Mouse (Mus musculus): ENCODE results near the gene Sdhaf2. TPM values are rescaled to one million over a fixed set of nuclear protein-coding genes. Genes with fewer than 3 reads are reported as not detected.
"Not testable (repeated sequence)": the region's sequence is repeated elsewhere in the genome, so short reads cannot be mapped to it uniquely, and the experiment has no call there.

The Sdhaf2 gene
- polyA plus RNA-seq, 1 experiment = 42.2 TPM

- no peak for TF ChIP-seq POLR2A (IDR thresholded peaks at IDR 0.05; ENCODE audit: control insufficient read depth, extremely low read depth, insufficient read depth, low read length, poor library complexity)
- TF ChIP-seq CTCF (IDR thresholded peaks at IDR 0.05; ENCODE audit: borderline replicate concordance, control insufficient read depth, extremely low read depth, insufficient read depth, low read length, poor library complexity) = no peak
- 70% methylated on average over 5 of the region's 5 CpGs for WGBS
- Histone ChIP-seq H3K4me1 (replicated peaks; ENCODE audit: control insufficient read depth, insufficient read depth, low read length) (peaks cover 6% of the 10 kb centered on the region), H3K36me3 (ENCODE audit: control insufficient read depth, insufficient read depth, low read length) (no peaks in the 10 kb centered on the region), H3K4me3 (ENCODE audit: control insufficient read depth, insufficient read depth, low read length) (no peak overlapping the region), H3K27ac (ENCODE audit: control insufficient read depth, insufficient read depth, low read length) (no peak overlapping the region), H3K27me3 (ENCODE audit: control insufficient read depth, insufficient read depth, low read length) (no peaks in the 10 kb centered on the region)
- no peak for DNase-seq
These were observed 34.2 kb upstream of the Sdhaf2 start for GRCm38 (mm10) chr19:10560108-10560507.

- 82% methylated on average over 4 of the region's 4 CpGs for WGBS
- H3K4me1 ChIP-seq (replicated peaks; ENCODE audit: control insufficient read depth, insufficient read depth, low read length); H3K4me3 ChIP-seq (ENCODE audit: control insufficient read depth, insufficient read depth, low read length); H3K36me3 ChIP-seq (ENCODE audit: control insufficient read depth, insufficient read depth, low read length); H3K27me3 ChIP-seq (ENCODE audit: control insufficient read depth, insufficient read depth, low read length); DNase-seq; H3K27ac ChIP-seq (ENCODE audit: control insufficient read depth, insufficient read depth, low read length): not testable (repeated sequence)
These were observed 32.0 kb upstream of the Sdhaf2 start for GRCm38 (mm10) chr19:10557837-10558375.

GRCm38 (mm10) chr19:10557430-10557829 is 31.5 kb upstream of the Sdhaf2 start:
- no peak for TF ChIP-seq CTCF (IDR thresholded peaks at IDR 0.05; ENCODE audit: borderline replicate concordance, control insufficient read depth, extremely low read depth, insufficient read depth, low read length, poor library complexity)
- no peak for TF ChIP-seq POLR2A (IDR thresholded peaks at IDR 0.05; ENCODE audit: control insufficient read depth, extremely low read depth, insufficient read depth, low read length, poor library complexity)
- H3K4me3 ChIP-seq (ENCODE audit: control insufficient read depth, insufficient read depth, low read length) = no peak overlapping the region
- peaks cover 6% of the 10 kb centered on the region for H3K4me1 ChIP-seq (replicated peaks; ENCODE audit: control insufficient read depth, insufficient read depth, low read length)
- H3K27ac ChIP-seq (ENCODE audit: control insufficient read depth, insufficient read depth, low read length) = no peak overlapping the region
- no peaks in the 10 kb centered on the region for H3K36me3 ChIP-seq (ENCODE audit: control insufficient read depth, insufficient read depth, low read length)
- DNase-seq = no peak
- no peaks in the 10 kb centered on the region for H3K27me3 ChIP-seq (ENCODE audit: control insufficient read depth, insufficient read depth, low read length)
- WGBS = 94% methylated on average over 2 of the region's 2 CpGs

GRCm38 (mm10) chr19:10557001-10557400 is 31.1 kb upstream of the Sdhaf2 start:
- WGBS = 84% methylated on average over 2 of the region's 2 CpGs

GRCm38 (mm10) chr19:10555624-10556510 is 29.9 kb upstream of the Sdhaf2 start, which contains the start of gene Tmem216:
Tmem216 (minus strand) TSS chr19:10556238.
- WGBS = 3% methylated on average over 43 of the region's 43 CpGs
- DNase-seq = peak; percentile 89
- Histone ChIP-seq H3K27ac (ENCODE audit: control insufficient read depth, insufficient read depth, low read length) (peak within 1 kb of the TSS; percentile 71), H3K4me3 (ENCODE audit: control insufficient read depth, insufficient read depth, low read length) (peak within 1 kb of the TSS; percentile 74), H3K27me3 (ENCODE audit: control insufficient read depth, insufficient read depth, low read length) (no peaks in the 10 kb centered on the region), H3K36me3 (ENCODE audit: control insufficient read depth, insufficient read depth, low read length) (no peaks in the 10 kb centered on the region), H3K4me1 (replicated peaks; ENCODE audit: control insufficient read depth, insufficient read depth, low read length) (peaks cover 6% of the 10 kb centered on the region)
- TF ChIP-seq POLR2A (IDR thresholded peaks at IDR 0.05; ENCODE audit: control insufficient read depth, extremely low read depth, insufficient read depth, low read length, poor library complexity) = peak; percentile 74; the same call in 1 of the 2 replicates
- 0 out of 2 replicates have a peak, but pooled peaks have one; percentile 2 for TF ChIP-seq CTCF (IDR thresholded peaks at IDR 0.05; ENCODE audit: borderline replicate concordance, control insufficient read depth, extremely low read depth, insufficient read depth, low read length, poor library complexity)

More at GRCm38 (mm10) chr19:10557001-10557400, 31.1 kb upstream of the Sdhaf2 start:
- no peak for TF ChIP-seq CTCF (IDR thresholded peaks at IDR 0.05; ENCODE audit: borderline replicate concordance, control insufficient read depth, extremely low read depth, insufficient read depth, low read length, poor library complexity)
- no peak for TF ChIP-seq POLR2A (IDR thresholded peaks at IDR 0.05; ENCODE audit: control insufficient read depth, extremely low read depth, insufficient read depth, low read length, poor library complexity)
- Histone ChIP-seq H3K4me3 (ENCODE audit: control insufficient read depth, insufficient read depth, low read length) (no peak overlapping the region), H3K27ac (ENCODE audit: control insufficient read depth, insufficient read depth, low read length) (no peak overlapping the region), H3K4me1 (replicated peaks; ENCODE audit: control insufficient read depth, insufficient read depth, low read length) (peaks cover 6% of the 10 kb centered on the region), H3K36me3 (ENCODE audit: control insufficient read depth, insufficient read depth, low read length) (no peaks in the 10 kb centered on the region), H3K27me3 (ENCODE audit: control insufficient read depth, insufficient read depth, low read length) (no peaks in the 10 kb centered on the region)
- no peak for DNase-seq

GRCm38 (mm10) chr19:10539454-10539853 is 13.5 kb upstream of the Sdhaf2 start:
- Histone ChIP-seq H3K36me3 (ENCODE audit: control insufficient read depth, insufficient read depth, low read length) (peaks cover 98% of the 10 kb centered on the region), H3K4me3 (ENCODE audit: control insufficient read depth, insufficient read depth, low read length) (no peak overlapping the region), H3K27ac (ENCODE audit: control insufficient read depth, insufficient read depth, low read length) (no peak overlapping the region), H3K4me1 (replicated peaks; ENCODE audit: control insufficient read depth, insufficient read depth, low read length) (no peaks in the 10 kb centered on the region), H3K27me3 (ENCODE audit: control insufficient read depth, insufficient read depth, low read length) (no peaks in the 10 kb centered on the region)
- 98% methylated on average over 5 of the region's 5 CpGs for WGBS
- TF ChIP-seq CTCF (IDR thresholded peaks at IDR 0.05; ENCODE audit: borderline replicate concordance, control insufficient read depth, extremely low read depth, insufficient read depth, low read length, poor library complexity) = no peak
- no peak for TF ChIP-seq POLR2A (IDR thresholded peaks at IDR 0.05; ENCODE audit: control insufficient read depth, extremely low read depth, insufficient read depth, low read length, poor library complexity)
- no peak for DNase-seq

Measured in thymus, adult 2 months (tissue).